Mouse (Mus musculus): ENCODE results near the gene Cyp4v3. TPM values are rescaled to one million over a fixed set of nuclear protein-coding genes. Genes with fewer than 3 reads are reported as not detected.

Cyp4v3 gene
- total RNA-seq, 1 experiment, result 0.27 TPM

- Histone ChIP-seq H3K4me3 (ENCODE audit: insufficient read depth in 1 of 2, low read depth in 1 of 2, low read length in 2 of 2, poor library complexity in 1 of 2, severe bottlenecking in 1 of 2) (no peak overlapping the region), H3K36me3 (ENCODE audit: control insufficient read depth, insufficient read depth, low read length, poor library complexity, severe bottlenecking) (no peaks in the 10 kb centered on the region), H3K4me1 (ENCODE audit: control insufficient read depth in 2 of 2, insufficient read depth in 2 of 2, low read length in 2 of 2, poor library complexity in 1 of 2) (peaks cover 0 to 3% of the 10 kb centered on the region in 2 experiments; a peak in 1 of 4 replicates), H3K9ac (ENCODE audit: insufficient read depth, low read depth, low read length, poor library complexity, severe bottlenecking) (no peak overlapping the region), H3K9me3 (ENCODE audit: control insufficient read depth, insufficient read depth, low read depth, low read length) (no peaks in the 10 kb centered on the region), H3K27ac (ENCODE audit: insufficient read depth, low read depth, low read length, poor library complexity, severe bottlenecking) (no peak overlapping the region)
- DNase-seq (ENCODE audit: low read depth, low spot score), result no peak
- in situ Hi-C loops (cut with MboI; ENCODE audit: low sequenced_read_pairs in 2 of 2, unreplicated experiment in 2 of 2), result no loop called here
- TF ChIP-seq HCFC1 (IDR thresholded peaks at IDR 0.05; ENCODE audit: borderline replicate concordance, insufficient read depth, low read length) (no peak), ZC3H11A (IDR thresholded peaks at IDR 0.05; ENCODE audit: borderline replicate concordance, low read depth, low read length) (no peak), ZNF384 (IDR thresholded peaks at IDR 0.05; ENCODE audit: low read depth, low read length) (no peak), MAFK (IDR thresholded peaks at IDR 0.05; ENCODE audit: insufficient read depth, low read depth, low read length) (no peak), CHD2 (IDR thresholded peaks at IDR 0.05; ENCODE audit: low read depth, low read length) (no peak)
Observed at GRCm38 (mm10) chr8:45262851-45263250, 70.2 kb downstream of the Cyp4v3 start.

- H3K4me1 ChIP-seq (ENCODE audit: control insufficient read depth in 2 of 2, insufficient read depth in 2 of 2, low read length in 2 of 2, poor library complexity in 1 of 2), result peaks cover 0 to 1% of the 10 kb centered on the region in 2 experiments; a peak in 1 of 4 replicates
- TF ChIP-seq CHD2 (IDR thresholded peaks at IDR 0.05; ENCODE audit: low read depth, low read length) (no peak), MAFK (IDR thresholded peaks at IDR 0.05; ENCODE audit: insufficient read depth, low read depth, low read length) (no peak), ZNF384 (IDR thresholded peaks at IDR 0.05; ENCODE audit: low read depth, low read length) (no peak), ZC3H11A (IDR thresholded peaks at IDR 0.05; ENCODE audit: borderline replicate concordance, low read depth, low read length) (no peak), HCFC1 (IDR thresholded peaks at IDR 0.05; ENCODE audit: borderline replicate concordance, insufficient read depth, low read length) (no peak)
- DNase-seq (ENCODE audit: low read depth, low spot score), result no peak
- no peak within 1 kb of the TSS for H3K27ac ChIP-seq (ENCODE audit: insufficient read depth, low read depth, low read length, poor library complexity, severe bottlenecking)
- H3K9me3 ChIP-seq (ENCODE audit: control insufficient read depth, insufficient read depth, low read depth, low read length), result no peaks in the 10 kb centered on the region
- H3K36me3 ChIP-seq (ENCODE audit: control insufficient read depth, insufficient read depth, low read length, poor library complexity, severe bottlenecking), result no peaks in the 10 kb centered on the region
- H3K4me3 ChIP-seq (ENCODE audit: insufficient read depth in 1 of 2, low read depth in 1 of 2, low read length in 2 of 2, poor library complexity in 1 of 2, severe bottlenecking in 1 of 2), result no peak within 1 kb of the TSS
- no peak within 1 kb of the TSS for H3K9ac ChIP-seq (ENCODE audit: insufficient read depth, low read depth, low read length, poor library complexity, severe bottlenecking)
- in situ Hi-C loops (cut with MboI; ENCODE audit: low sequenced_read_pairs in 2 of 2, unreplicated experiment in 2 of 2), result no loop called here
Observed at GRCm38 (mm10) chr8:45261920-45262319, 71.1 kb downstream of the Cyp4v3 start, which contains the start of gene F11. Gene F11 (minus strand): TSS chr8:45262031.

GRCm38 (mm10) chr8:45258421-45258820 lies 74.6 kb downstream of the Cyp4v3 start:
- no peak for TF ChIP-seq HCFC1 (IDR thresholded peaks at IDR 0.05; ENCODE audit: borderline replicate concordance, insufficient read depth, low read length)
- no peak for TF ChIP-seq MAFK (IDR thresholded peaks at IDR 0.05; ENCODE audit: insufficient read depth, low read depth, low read length)
- no peak for TF ChIP-seq ZC3H11A (IDR thresholded peaks at IDR 0.05; ENCODE audit: borderline replicate concordance, low read depth, low read length)
- H3K36me3 ChIP-seq (ENCODE audit: control insufficient read depth, insufficient read depth, low read length, poor library complexity, severe bottlenecking), result no peaks in the 10 kb centered on the region
- in situ Hi-C loops (cut with MboI; ENCODE audit: low sequenced_read_pairs in 2 of 2, unreplicated experiment in 2 of 2), result no loop called here
- H3K9ac ChIP-seq (ENCODE audit: insufficient read depth, low read depth, low read length, poor library complexity, severe bottlenecking), result no peak overlapping the region
- no peaks in the 10 kb centered on the region for H3K4me1 ChIP-seq (ENCODE audit: control insufficient read depth in 2 of 2, insufficient read depth in 2 of 2, low read length in 2 of 2, poor library complexity in 1 of 2)
- no peak for DNase-seq (ENCODE audit: low read depth, low spot score)
- H3K9me3 ChIP-seq (ENCODE audit: control insufficient read depth, insufficient read depth, low read depth, low read length), result no peaks in the 10 kb centered on the region
- H3K27ac ChIP-seq (ENCODE audit: insufficient read depth, low read depth, low read length, poor library complexity, severe bottlenecking), result no peak overlapping the region
- no peak overlapping the region for H3K4me3 ChIP-seq (ENCODE audit: insufficient read depth in 1 of 2, low read depth in 1 of 2, low read length in 2 of 2, poor library complexity in 1 of 2, severe bottlenecking in 1 of 2)

GRCm38 (mm10) chr8:45255040-45255439 lies 78.0 kb downstream of the Cyp4v3 start:
- Histone ChIP-seq H3K27ac (ENCODE audit: insufficient read depth, low read depth, low read length, poor library complexity, severe bottlenecking) (no peak overlapping the region), H3K4me1 (ENCODE audit: control insufficient read depth in 2 of 2, insufficient read depth in 2 of 2, low read length in 2 of 2, poor library complexity in 1 of 2) (peaks cover 2% of the 10 kb centered on the region in 2 experiments; a peak in 1 of 4 replicates), H3K9ac (ENCODE audit: insufficient read depth, low read depth, low read length, poor library complexity, severe bottlenecking) (no peak overlapping the region), H3K9me3 (ENCODE audit: control insufficient read depth, insufficient read depth, low read depth, low read length) (no peaks in the 10 kb centered on the region), H3K36me3 (ENCODE audit: control insufficient read depth, insufficient read depth, low read length, poor library complexity, severe bottlenecking) (no peaks in the 10 kb centered on the region), H3K4me3 (ENCODE audit: insufficient read depth in 1 of 2, low read depth in 1 of 2, low read length in 2 of 2, poor library complexity in 1 of 2, severe bottlenecking in 1 of 2) (no peak overlapping the region)
- TF ChIP-seq ZNF384 (IDR thresholded peaks at IDR 0.05; ENCODE audit: low read depth, low read length) (no peak), ZC3H11A (IDR thresholded peaks at IDR 0.05; ENCODE audit: borderline replicate concordance, low read depth, low read length) (no peak), CHD2 (IDR thresholded peaks at IDR 0.05; ENCODE audit: low read depth, low read length) (no peak), HCFC1 (IDR thresholded peaks at IDR 0.05; ENCODE audit: borderline replicate concordance, insufficient read depth, low read length) (no peak), MAFK (IDR thresholded peaks at IDR 0.05; ENCODE audit: insufficient read depth, low read depth, low read length) (no peak)
- no peak for DNase-seq (ENCODE audit: low read depth, low spot score)
- in situ Hi-C loops (cut with MboI; ENCODE audit: low sequenced_read_pairs in 2 of 2, unreplicated experiment in 2 of 2), result no loop called here

Other genes with a start within 250 kb of the Cyp4v3 start
- gene F11, start 71.2 kb downstream of the Cyp4v3 start, total RNA-seq (2012; rRNA removed), result not detected in 2 replicates
- gene Klkb1, start 38.4 kb downstream of the Cyp4v3 start, total RNA-seq (2012; rRNA removed), result not detected in 2 replicates
- not detected in 2 replicates for gene Gm45753, start 24.8 kb downstream of the Cyp4v3 start, total RNA-seq (2012; rRNA removed)
- gene Fam149a, start 49.1 kb upstream of the Cyp4v3 start, total RNA-seq (2012; rRNA removed), result 0.63 and 1.7 TPM in 2 replicates
- 0.58 and 0.74 TPM in 2 replicates for gene Tlr3, start 77.9 kb upstream of the Cyp4v3 start, total RNA-seq (2012; rRNA removed)
- gene Sorbs2, start 174.6 kb upstream of the Cyp4v3 start, total RNA-seq (2012; rRNA removed), result 2.1 and 3.8 TPM in 2 replicates

All from ES-E14 (cell line).